Mouse (Mus musculus): ENCODE results near the gene Opn3. TPM values are rescaled to one million over a fixed set of nuclear protein-coding genes. Genes with fewer than 3 reads are reported as not detected.

Gene Opn3
- 16.2 and 22.8 TPM in 2 replicates for polyA plus RNA-seq (2012; rRNA removed; ENCODE audit: low replicate concordance)

GRCm38 (mm10) chr1:175692246-175692996, at the start of gene Opn3, which contains the start of gene Chml:
Gene Opn3 (minus strand): TSS chr1:175692776.
Gene Chml (minus strand): TSS chr1:175692901.

GRCm38 (mm10) chr1:175698293-175698692, 5.7 kb upstream of the Opn3 start, which contains the start of gene Wdr64:
Gene Wdr64 (plus strand): TSS chr1:175698593.

GRCm38 (mm10) chr1:175625257-175625879, 67.2 kb downstream of the Opn3 start, which contains the start of gene Fh1:
Gene Fh1 (minus strand): TSS chr1:175625635.

DNA sequence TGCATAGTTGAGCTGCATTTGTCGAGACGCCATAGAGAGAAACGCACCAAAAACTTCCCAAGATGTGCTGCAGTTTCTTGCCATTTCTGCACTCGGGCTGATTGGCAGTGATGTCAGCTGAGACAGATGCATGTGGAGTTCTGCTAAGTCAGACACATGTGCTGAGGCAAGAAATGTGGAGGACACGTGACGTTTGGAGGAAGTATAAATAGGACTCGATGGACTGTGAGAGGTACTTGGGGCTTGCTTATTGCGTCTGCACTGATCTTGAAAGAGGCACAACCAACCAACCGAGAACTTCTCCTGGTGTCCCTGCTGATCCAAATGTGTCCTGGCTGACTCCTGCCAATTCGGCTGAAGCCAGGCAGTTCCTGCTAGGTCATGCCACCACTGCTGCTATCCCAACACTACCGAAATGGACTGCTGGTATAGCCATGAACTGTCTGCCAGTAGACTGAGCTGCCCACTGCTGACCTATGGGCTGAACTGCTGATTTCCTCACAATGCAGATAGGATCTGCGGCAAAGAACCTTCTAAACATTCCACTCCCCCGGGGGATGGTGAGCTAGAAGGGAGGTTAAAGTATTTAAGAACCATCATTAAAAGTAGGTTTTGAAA, 72.7 kb downstream of the Opn3 start, which contains the start of gene Kmo:
Gene Kmo (plus strand): TSS at position 568 of the 618 bp plus-strand sequence.

Other genes starting within 250 kb of the Opn3 start
- gene Rgs7, start 200.3 kb downstream of the Opn3 start, polyA plus RNA-seq (2012; rRNA removed; ENCODE audit: low replicate concordance): 2.4 and 4.4 TPM in 2 replicates
- gene Kmo, start 72.4 kb downstream of the Opn3 start, polyA plus RNA-seq (2012; rRNA removed; ENCODE audit: low replicate concordance): 4.1 and 6.1 TPM in 2 replicates
- 26.9 and 122 TPM in 2 replicates for gene Fh1, start 67.1 kb downstream of the Opn3 start, polyA plus RNA-seq (2012; rRNA removed; ENCODE audit: low replicate concordance)
- gene Chml, start 125 bp upstream of the Opn3 start, polyA plus RNA-seq (2012; rRNA removed; ENCODE audit: low replicate concordance): 7.1 and 92.8 TPM in 2 replicates
- gene Wdr64, start 5.8 kb upstream of the Opn3 start, polyA plus RNA-seq (2012; rRNA removed; ENCODE audit: low replicate concordance): not detected in 2 replicates
- gene Exo1, start 187.8 kb upstream of the Opn3 start, polyA plus RNA-seq (2012; rRNA removed; ENCODE audit: low replicate concordance): 0.22 and 0.39 TPM in 2 replicates
- not detected in 2 replicates for gene Gm38100, start 227.6 kb upstream of the Opn3 start, polyA plus RNA-seq (2012; rRNA removed; ENCODE audit: low replicate concordance)